Mouse (Mus musculus) thymus, postnatal 14 days (tissue): ENCODE results near the gene Wscd2.
"Not testable (repeated sequence)": the region's sequence is repeated elsewhere in the genome, so short reads cannot be mapped to it uniquely, and the experiment has no call there.

Experiments
- DNase-seq: peaks from one replicate; pipeline ENCODE4 v3.0.0; 2021

The Wscd2 gene

DNA sequence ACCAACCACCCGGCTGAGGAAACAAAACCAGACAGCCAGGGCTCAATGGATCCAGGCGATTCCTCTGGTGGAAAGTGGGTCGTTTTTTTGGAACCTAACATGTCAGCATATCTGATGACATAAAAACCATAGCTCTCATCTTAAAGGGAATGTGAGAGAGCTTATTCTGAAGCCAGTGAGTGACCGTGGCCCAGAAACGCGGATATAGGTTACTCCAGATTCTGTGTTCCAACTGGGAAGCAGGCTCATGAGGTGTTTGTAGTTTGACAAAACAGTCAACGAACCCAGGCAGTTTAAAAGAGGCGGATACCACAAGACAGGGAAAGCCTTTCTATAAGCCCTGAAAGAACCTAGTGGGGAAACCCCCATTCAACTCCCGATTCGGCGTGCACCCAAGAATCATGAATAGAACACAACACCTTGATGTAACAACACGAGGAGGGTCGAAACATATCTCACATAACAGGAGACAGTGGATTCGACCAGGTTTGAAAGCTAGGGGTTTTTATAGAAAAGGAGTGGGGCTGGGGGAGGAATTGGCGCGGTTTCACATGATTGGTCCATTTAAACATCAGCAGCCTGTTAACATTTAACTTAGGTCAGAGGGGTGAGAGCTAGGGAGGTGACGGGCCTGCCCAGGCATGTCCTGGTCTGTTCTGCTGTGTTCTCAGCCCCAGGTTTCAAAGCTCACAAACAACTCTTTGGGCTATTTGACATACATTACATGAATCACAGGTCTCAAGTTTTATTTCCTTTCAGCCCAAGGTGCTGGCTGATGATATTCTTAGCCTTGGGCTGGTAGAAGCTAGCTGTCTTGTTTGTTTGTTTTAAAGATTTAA lies 95.7 kb downstream of the Wscd2 start:
- DNase-seq, result not testable (repeated sequence)

DNA sequence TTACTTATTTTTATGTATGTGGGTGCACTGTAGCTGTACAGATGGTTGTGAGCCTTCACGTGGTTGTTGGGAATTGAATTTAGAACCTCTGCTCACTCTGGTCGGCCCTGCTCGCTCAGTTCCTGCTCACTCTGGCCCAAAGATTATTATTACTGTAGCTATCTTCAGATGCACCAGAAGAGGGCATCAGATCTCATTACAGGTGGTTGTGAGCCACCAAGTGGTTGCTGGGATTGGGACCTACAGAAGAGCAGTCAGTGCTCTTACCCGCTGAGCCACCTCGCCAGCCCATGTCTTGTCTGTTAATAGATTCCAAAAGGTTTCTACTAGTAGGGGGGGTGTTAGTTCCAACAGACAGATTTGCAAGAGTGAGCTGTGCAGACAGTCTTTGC lies 96.3 kb downstream of the Wscd2 start:
- not testable (repeated sequence) for DNase-seq

DNA sequence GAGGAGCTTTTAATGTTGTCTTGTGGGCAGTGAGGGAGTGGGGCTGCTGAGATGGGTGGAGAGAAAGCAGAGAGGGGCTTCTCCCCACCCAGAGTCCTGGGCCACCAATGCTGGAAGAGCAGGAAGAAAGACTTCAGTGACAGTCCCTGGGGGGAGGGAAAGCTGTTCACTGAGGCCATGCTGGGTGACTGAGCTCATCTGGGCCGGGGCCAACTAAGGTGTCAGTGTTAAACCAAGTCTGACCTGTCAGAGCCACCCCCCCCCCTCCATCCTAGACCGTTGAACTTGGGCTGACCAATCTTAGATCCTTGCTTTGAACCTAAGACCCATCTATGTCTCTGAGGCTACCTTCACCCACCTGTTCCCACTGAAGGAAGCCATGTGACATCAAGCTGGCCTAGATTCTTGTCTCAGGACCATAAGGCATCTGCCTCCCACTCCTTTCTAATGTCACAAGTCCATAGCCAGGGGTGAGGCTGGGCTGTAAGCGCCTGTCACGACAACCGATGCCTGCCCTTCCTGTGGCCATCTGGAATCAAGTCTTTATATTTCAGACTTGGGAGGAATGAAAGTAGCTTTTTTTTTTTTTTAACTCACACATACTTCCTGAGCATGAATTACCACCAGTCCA lies 100.0 kb downstream of the Wscd2 start:
- DNase-seq, result no peak

DNA sequence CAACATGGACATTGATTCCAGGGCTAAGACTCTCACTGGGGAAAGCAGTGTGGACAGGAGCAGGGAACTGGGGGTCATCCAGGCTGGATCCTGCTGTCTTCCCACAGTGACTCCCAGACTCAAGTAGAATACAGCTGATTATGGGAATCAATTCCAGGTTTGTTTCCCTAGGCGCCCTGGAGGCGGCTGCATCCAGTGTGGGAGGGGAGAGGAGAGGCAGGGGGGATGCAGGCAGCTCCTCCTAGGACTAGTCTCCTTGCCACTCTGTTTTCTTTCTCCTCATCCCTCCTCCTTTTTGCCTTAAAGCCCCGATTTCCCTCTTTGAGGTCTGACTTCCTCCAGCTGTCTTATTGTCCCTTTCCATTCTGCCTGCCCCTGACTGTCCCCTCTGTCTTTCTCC lies 101.0 kb downstream of the Wscd2 start:
- no peak for DNase-seq

DNA sequence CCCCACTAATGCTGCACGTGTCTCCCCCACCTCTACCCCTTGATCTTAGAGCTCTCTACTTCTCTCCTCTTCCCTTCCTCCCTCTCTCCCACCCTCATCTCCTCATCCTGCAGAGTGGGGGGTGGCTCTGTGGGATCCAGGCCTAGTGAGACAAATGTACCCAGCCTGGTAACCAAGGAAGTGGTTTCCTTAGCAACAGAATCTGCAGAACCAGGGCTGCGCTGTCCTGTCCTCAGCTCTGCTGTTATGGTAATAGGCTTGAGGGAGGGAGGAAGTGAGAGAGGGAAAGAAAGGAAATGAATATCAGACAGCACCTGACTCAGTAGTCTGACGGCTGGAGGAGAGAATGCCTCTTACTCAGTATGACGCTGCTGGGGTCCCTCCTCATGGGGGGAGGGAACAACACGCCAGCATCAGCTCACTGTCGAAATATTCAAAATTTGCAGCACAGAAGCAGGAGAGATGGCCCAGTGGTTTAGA lies 101.7 kb downstream of the Wscd2 start:
- no peak for DNase-seq

DNA sequence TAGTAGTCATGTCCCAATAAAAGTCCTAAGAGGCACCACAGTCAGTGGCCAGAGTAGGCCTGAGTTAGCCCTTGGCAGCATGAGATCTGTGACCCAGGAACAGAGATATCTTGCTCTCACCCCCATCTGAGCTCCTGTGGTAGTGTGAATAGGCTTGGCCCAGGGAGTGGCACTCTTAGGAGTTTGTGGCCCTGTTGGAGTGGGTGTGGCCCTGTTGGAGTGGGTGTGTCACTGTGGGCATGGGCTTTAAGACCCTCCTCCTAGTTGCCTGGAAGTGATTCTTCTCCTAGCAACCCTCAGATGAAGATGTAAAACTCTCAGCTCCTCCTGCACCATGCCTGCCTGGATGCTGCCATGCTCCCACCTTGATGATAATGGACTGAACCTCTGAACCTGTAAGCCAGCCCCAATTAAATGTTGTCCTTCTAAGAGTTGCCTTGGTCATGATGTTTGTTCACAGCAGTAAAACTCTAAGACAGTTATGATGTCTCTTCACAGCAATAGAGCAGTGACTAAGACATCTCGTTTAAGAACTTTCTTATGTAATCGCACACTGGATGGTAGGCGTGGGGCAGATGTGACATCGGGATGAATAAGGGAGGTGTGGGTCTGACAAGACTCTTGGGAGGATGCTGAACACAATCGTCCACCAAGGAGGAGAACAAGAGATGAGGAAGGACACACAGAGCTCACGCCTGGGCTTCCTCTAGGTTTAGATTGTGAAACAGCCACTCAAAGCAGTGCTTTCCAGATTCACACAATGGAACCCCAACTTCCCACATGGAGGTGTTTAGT lies 104.0 kb downstream of the Wscd2 start:
- DNase-seq, result no peak

DNA sequence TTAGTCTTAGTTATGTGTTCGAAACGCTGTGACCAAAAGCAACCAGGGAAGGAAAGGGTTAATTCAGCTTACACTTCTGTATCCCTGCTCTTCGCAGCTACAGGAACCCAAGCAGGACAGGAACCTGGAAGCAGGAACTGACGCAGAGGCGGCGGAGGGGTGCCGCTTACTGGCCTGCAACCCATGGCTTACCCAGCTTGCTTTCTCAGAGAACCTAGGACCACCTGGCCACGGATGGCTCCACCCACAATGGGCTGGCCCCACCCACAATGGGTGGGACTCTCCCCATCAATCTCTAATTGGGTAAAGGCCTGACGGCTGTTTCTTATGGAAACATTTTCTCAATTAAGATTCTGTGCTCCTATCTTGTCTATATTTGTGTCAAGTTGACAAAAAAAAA lies 106.1 kb downstream of the Wscd2 start:
- no peak for DNase-seq

DNA sequence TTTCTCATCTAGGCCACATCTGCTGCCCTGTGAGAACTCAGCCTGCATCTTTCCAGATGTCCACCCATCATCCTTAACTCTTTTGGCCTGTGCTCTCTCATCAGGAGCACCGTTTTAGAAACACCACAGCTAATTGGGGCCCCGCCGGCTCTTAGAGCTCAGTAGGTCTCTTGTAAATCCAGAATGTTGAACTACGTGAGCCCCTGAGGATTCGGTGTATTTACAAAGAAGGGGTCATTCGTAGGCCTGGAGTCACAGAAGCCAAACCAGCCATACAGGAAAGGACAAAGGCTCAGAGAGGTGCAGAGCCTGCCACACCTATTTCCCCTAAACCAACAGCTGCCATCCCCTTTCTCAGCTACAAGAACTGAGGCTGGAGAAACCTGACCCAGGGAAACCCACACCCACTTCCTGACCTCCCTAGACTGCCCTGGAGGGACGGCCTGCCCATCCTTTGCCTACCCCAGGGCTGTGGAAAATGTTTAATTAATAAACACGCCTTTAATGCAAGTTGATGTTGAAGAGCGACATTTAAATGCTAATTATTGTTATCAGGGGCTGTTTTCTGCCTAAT lies 106.7 kb downstream of the Wscd2 start:
- no peak for DNase-seq

DNA sequence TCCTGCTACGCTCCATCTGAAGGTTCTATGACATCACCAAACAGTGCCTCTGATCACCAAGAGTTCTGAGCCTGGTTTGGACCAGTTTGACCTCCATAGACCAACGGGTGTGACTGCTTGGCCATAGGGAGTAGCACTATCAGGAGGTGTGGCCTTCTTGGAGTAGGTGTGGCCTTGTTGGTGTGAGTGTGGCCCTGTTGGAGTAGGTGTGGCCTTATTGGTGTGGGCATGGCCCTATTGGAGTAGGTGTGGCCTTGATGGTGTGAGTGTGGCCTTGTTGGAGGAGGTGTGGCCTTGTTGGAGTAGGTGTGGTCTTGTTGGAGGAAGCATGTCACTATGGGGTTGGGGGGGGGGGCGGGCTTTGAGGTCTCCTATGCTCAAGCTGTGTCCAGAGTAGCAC lies 110.0 kb downstream of the Wscd2 start:
- DNase-seq, result no peak

DNA sequence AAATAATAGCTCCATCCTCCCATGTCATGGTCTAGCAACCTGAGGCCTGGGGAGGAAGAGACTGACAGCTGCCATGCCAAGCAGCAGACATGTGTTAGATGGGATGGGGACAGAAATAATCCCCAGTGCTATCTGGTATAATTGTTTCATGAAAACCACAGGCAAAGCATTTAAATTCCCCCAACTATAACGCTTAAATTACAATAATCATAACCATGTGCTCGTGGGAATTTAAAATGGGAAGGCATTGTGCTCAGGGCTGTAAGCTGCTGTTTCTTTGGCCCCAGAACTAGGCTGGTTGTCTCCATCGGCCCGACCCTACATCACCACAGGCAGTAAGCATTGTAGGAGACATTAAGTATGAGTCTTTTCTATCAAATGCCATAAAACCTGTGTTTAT lies 110.7 kb downstream of the Wscd2 start:
- no peak for DNase-seq

DNA sequence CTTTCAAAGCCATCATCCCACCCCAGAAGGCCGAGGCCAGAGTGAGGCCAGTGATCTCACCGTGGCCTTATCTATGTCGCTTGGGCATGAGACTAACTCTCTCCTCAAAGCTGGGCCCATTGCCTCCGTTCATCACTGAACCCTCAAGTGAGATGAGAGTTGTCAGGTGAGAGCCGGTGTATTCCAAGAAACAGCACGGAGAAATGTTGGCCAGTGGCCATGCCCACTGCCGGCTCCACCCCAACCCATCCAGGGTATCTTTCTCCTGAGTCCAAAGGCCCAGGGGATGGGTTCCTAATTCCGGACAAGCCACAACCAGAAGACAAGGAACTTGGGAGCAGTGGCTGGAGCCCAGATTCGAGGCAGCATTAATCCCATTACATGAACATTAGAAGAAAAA lies 113.3 kb downstream of the Wscd2 start:
- DNase-seq, result no peak

DNA sequence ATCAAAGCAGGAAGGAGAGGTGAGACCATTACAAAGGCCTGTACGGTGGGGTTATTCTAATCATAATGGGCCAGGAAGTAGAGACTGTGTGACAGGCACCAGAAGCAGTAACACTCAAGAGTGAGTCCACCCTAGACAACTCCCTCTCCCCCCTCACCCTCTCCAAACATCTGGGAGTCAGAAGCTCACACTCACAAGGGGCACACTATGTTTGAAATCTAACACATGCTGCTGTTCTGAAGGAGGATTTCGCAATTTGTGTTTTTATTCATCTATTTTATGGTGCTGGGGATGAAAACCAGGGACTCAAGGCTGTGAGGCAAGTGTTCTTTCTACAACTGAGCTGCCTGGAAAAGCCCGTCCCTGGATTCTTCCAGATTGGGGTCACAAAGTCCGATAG lies 114.6 kb downstream of the Wscd2 start:
- DNase-seq, result no peak

DNA sequence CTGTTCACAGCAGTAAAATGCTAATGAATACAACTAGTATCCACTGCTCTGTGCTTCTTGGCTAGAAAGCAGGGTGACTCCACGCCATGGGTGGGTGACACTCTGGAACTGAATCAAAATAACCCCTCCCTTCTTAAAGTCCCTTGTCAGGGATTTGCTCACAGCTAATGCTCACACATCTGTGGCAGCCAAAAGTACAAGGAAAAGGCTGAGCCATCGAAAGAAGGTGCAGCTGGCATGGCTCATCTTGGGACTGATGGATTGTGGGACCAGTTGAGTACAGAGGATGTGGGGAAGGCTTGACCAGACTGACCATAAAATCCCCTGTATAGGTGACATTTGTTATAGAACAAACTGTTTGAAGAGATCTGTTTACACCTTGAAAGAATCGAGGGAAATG lies 116.0 kb downstream of the Wscd2 start:
- DNase-seq, result no peak

DNA sequence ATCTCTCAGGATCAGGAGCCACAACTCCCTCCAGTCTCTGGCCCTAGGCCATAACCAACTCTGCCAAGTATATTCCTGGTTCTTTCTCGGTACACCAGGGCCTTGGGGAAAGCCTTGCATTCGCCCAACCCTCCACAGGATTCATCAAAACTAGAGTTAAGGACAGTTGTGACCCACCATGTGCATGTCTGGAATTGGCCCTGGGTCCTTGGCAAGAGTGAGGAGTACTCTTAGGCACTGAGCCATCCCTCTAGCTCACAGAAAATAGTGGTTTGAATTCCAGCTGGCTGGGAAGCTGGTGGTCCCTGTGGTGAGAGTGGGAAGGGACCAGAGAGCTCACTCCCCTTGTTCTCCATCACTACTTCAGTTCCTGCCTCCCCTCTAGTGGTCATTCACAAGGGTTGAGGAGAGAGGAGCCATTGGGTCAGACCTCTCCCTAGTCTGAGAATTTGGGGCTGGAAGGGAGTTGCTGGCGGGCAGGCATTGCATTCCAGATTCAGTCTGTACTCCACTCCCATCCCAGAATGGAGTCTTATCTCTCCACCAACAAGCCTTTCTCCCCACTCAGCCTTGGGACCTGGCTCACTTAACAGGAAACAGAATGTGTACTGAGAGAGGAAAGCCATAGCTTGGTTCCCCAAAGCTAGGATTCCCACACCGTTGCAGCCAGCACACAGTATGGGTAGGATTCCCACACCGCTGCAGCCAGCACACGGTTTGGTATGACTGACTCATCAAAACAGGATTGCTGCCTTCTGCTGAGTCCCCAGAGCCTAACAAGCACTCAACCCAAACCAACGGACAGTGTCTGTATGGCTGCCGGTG lies 117.0 kb downstream of the Wscd2 start:
- DNase-seq, result no peak

DNA sequence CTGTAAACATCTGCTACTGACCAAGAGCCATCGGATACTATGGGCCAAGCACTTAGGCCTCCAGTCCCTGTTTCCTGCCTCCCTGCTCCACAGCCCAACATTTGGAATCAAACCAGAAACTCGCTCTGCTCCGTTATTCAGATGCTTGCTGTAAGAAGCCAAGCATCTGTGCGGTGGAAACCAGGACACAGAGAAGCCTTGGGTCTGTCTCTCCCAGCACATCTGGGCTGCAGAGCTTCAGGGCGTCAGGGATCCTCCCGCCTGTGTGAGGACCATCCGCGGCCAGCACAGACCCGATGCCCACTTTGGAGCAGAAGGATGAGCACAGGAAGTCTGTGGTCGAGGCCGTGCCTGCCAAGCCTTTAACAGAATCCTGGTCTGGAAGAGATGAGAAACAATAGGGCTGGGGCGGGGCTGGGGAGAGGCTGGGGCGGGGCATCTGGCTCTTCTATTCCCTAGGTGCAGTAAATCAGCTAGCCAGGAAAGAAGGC lies 117.9 kb downstream of the Wscd2 start:
- no peak for DNase-seq

DNA sequence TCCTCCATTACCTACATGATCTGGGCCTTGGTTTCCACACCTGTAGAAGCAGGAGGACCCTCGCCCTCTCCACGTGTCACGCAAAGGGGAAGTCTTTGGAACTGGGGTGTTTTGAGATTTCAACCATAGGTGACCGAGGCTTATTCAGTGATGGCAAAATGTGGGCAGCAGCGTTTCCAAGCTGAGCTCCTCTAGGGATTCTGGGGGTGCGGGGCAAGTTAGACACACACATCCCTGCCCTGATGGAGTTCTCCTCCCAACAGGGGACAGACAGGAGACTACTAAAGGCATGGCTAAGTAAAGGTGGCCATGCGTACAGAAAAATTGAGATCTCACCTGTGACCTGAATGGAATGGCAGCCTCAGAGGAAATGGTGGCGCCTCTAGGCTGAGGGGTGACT lies 118.4 kb downstream of the Wscd2 start:
- no peak for DNase-seq

DNA sequence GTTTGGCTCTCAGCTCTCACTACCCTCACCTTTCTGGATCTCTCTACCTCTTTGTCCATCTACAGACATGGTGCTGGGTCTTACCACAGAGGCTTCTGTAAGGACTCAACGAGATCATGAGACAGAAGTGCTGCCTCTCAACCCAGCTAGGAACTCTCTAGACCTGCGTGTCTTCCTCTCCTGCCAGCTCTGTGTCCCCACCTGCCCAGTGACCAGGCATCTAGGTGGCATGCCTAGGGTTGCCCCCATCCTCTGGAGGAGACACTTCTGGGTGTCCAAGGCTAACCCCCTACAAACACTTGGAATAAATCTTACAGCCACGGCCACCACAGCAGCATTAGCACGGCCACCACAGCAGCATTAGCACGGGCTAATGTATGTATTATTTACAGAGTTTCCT lies 119.8 kb downstream of the Wscd2 start:
- no peak for DNase-seq

DNA sequence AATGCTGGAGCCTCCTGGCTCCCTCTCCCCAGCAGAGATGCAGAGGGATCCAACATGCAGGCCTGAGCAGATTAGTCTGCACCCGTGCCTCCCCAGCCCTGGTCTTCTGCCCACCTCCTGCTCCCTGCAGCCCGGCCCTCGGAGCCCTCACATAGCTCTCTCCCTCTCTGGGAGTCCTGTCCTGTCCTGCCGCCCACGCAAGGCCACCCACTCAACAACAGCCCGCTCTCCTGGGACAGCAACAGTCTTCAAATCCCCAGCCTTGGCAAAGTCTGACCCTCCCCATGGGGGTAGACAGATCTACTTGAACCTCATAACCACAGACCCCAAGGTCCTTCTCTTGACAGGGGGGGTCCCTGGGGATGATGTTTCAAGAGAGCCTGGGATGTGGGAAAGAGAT lies 120.4 kb downstream of the Wscd2 start:
- DNase-seq, result no peak

DNA sequence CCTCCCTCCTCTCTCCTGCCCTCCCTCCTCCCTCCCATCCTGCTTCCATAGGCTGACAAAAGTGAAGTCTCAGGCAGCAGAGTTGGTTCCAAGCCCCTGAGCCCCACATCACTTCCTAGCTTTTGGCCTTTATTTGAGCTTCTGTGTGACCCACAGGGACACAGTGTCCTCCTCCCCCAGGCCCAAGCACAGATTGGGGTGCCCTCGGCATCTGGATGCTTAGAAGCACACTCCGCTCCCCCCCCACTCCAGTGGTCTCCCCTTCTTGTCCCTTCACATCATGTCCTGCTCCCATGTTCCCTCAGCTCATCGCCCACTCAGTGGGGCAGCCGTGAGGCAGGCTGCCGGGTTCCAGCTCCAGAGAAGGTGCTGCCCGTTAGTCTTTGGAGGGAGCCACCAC lies 121.0 kb downstream of the Wscd2 start:
- no peak for DNase-seq

DNA sequence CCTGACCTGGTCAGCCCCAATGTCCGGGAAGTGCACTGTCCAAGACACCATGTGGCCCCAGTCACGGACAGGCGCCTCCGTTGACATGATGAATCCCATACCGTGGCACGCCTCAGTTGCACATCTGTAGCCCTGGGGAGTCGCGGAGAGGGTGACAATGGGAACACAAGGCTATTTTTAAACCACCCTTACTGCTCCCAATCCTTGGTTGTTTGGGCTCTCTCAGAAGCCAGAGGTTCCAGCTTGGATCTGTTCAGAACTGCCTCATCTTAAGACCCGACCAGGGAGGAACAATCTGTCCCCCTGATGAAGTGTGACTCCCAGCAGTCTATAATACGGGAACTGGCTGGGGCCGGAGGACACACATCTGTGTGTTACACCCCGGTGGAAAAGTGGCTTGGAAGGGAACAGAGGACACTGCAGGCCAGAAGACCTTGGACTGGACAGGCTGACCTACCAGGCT lies 121.7 kb downstream of the Wscd2 start:
- no peak for DNase-seq

DNA sequence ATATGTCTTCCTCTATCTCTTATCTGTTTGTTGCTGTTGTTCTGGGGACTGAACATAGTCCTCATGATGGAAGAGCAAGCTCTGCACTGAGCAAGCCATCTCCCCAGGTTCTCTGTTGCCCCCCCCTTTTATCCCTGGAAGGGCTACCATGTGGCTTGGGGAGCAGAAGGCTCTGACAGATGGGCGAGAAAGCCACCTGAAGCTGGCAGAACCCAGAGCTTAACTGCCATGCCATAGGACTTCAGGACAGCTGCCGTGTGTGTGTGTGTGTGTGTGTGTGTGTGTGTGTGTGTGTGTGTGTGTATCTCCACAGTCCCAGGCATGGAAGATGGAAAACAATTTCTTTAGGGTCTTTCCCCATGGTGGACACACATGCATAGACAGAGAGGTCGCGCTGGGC lies 128.6 kb downstream of the Wscd2 start:
- no peak for DNase-seq

DNA sequence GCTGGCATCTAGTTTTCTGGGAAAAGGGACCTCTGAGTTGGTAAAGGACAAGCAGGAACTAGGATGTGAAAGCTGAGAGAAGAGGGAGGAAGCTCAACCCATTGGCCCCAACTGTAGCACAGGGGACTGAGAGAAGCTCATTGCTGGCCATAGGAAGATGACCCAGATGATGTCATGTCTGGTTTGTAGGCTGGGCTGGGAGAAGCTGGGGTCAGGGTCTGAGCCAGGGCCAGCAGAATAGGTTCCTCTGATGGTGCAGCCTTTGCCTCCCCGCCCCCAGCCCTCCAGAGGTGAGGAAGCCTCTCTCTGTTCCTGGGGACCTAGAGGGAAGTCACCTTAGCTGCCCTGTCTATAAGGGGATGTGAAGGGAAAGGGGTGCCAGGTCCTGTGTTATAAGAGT lies 129.0 kb downstream of the Wscd2 start:
- DNase-seq, result no peak
